Mouse (Mus musculus): Measurements from ENCODE around the gene Coa3. TPM values are rescaled to one million over a fixed set of nuclear protein-coding genes. Genes with fewer than 3 reads are reported as not detected.

Coa3 gene
- polyA plus RNA-seq, 1 experiment from 2014 or later = 193 TPM

- Histone ChIP-seq H3K4me1 (ENCODE audit: control insufficient read depth, insufficient read depth, low read length) (peaks cover 13% of the 10 kb centered on the region), H3K9ac (replicated peaks; ENCODE audit: low read length) (0 out of 2 replicates have a peak overlapping the region, but pooled peaks have one; percentile 49), H3K4me2 (ENCODE audit: low read depth, low read length) (no peak overlapping the region), H3K36me3 (replicated peaks; ENCODE audit: control insufficient read depth, insufficient read depth, low read depth, low read length) (no peaks in the 10 kb centered on the region), H3K27me3 (ENCODE audit: control insufficient read depth, insufficient read depth, low read length) (no peaks in the 10 kb centered on the region), H3K4me3 (ENCODE audit: low read depth, low read length) (no peak overlapping the region), H3K27ac (replicated peaks; ENCODE audit: low read depth, low read length) (peak overlapping the region; percentile 89), H3K9me3 (replicated peaks; ENCODE audit: control insufficient read depth, low read length) (no peaks in the 10 kb centered on the region)
- ATAC-seq (replicated peaks; ENCODE audit: insufficient number of reproducible peaks, low FRiP score, low TSS enrichment, low read depth) (peak; percentile 55; the same call in 1 of the 2 replicates), DNase-seq (ENCODE audit: low spot score) (peak; percentile 54)
- 47% methylated on average over 6 of the region's 6 CpGs for WGBS
These were observed 46.7 kb downstream of the Coa3 start for GRCm38 (mm10) chr11:101232010-101232839.

GRCm38 (mm10) chr11:101230991-101231871, 47.7 kb downstream of the Coa3 start:
- no peaks in the 10 kb centered on the region for H3K27me3 ChIP-seq (ENCODE audit: control insufficient read depth, insufficient read depth, low read length)
- WGBS = 7% methylated on average over 18 of the region's 18 CpGs
- H3K9ac ChIP-seq (replicated peaks; ENCODE audit: low read length) = peak overlapping the region; percentile 49
- no peak for ATAC-seq (replicated peaks; ENCODE audit: insufficient number of reproducible peaks, low FRiP score, low TSS enrichment, low read depth)
- H3K4me1 ChIP-seq (ENCODE audit: control insufficient read depth, insufficient read depth, low read length) = peaks cover 13% of the 10 kb centered on the region
- no peak overlapping the region for H3K4me3 ChIP-seq (ENCODE audit: low read depth, low read length)
- H3K36me3 ChIP-seq (replicated peaks; ENCODE audit: control insufficient read depth, insufficient read depth, low read depth, low read length) = no peaks in the 10 kb centered on the region
- peak overlapping the region; percentile 24 for H3K4me2 ChIP-seq (ENCODE audit: low read depth, low read length)
- H3K9me3 ChIP-seq (replicated peaks; ENCODE audit: control insufficient read depth, low read length) = no peaks in the 10 kb centered on the region
- peak; percentile 49 for DNase-seq (ENCODE audit: low spot score)
- peak overlapping the region; percentile 89 for H3K27ac ChIP-seq (replicated peaks; ENCODE audit: low read depth, low read length)

- Histone ChIP-seq H3K4me2 (ENCODE audit: low read depth, low read length) (peak overlapping the region; percentile 24; the same call in 1 of the 2 replicates), H3K4me1 (ENCODE audit: control insufficient read depth, insufficient read depth, low read length) (peaks cover 13% of the 10 kb centered on the region), H3K36me3 (replicated peaks; ENCODE audit: control insufficient read depth, insufficient read depth, low read depth, low read length) (no peaks in the 10 kb centered on the region), H3K4me3 (ENCODE audit: low read depth, low read length) (no peak overlapping the region), H3K9ac (replicated peaks; ENCODE audit: low read length) (no peak overlapping the region; the same call in 1 of the 2 replicates), H3K27ac (replicated peaks; ENCODE audit: low read depth, low read length) (peak overlapping the region; percentile 89), H3K9me3 (replicated peaks; ENCODE audit: control insufficient read depth, low read length) (no peaks in the 10 kb centered on the region), H3K27me3 (ENCODE audit: control insufficient read depth, insufficient read depth, low read length) (no peaks in the 10 kb centered on the region)
- 15% methylated on average over 5 of the region's 5 CpGs for WGBS
- no peak for ATAC-seq (replicated peaks; ENCODE audit: insufficient number of reproducible peaks, low FRiP score, low TSS enrichment, low read depth)
- peak; percentile 60 for DNase-seq (ENCODE audit: low spot score)
These were observed 48.4 kb downstream of the Coa3 start for GRCm38 (mm10) chr11:101230526-101230925.

- Histone ChIP-seq H3K36me3 (replicated peaks; ENCODE audit: control insufficient read depth, insufficient read depth, low read depth, low read length) (no peaks in the 10 kb centered on the region), H3K27me3 (ENCODE audit: control insufficient read depth, insufficient read depth, low read length) (no peaks in the 10 kb centered on the region), H3K4me1 (ENCODE audit: control insufficient read depth, insufficient read depth, low read length) (peaks cover 13% of the 10 kb centered on the region), H3K9me3 (replicated peaks; ENCODE audit: control insufficient read depth, low read length) (no peaks in the 10 kb centered on the region), H3K27ac (replicated peaks; ENCODE audit: low read depth, low read length) (peak overlapping the region; percentile 49; the same call in 1 of the 2 replicates), H3K9ac (replicated peaks; ENCODE audit: low read length) (peak overlapping the region; percentile 7; the same call in 1 of the 2 replicates), H3K4me3 (ENCODE audit: low read depth, low read length) (no peak overlapping the region), H3K4me2 (ENCODE audit: low read depth, low read length) (no peak overlapping the region)
- DNase-seq (ENCODE audit: low spot score) = no peak
- 18% methylated on average over 2 of the region's 2 CpGs for WGBS
- ATAC-seq (replicated peaks; ENCODE audit: insufficient number of reproducible peaks, low FRiP score, low TSS enrichment, low read depth) = no peak
These were observed 48.8 kb downstream of the Coa3 start for GRCm38 (mm10) chr11:101230061-101230511.

GRCm38 (mm10) chr11:101229361-101229900, 49.5 kb downstream of the Coa3 start:
- Histone ChIP-seq H3K4me3 (ENCODE audit: low read depth, low read length) (no peak overlapping the region), H3K9ac (replicated peaks; ENCODE audit: low read length) (no peak overlapping the region), H3K27me3 (ENCODE audit: control insufficient read depth, insufficient read depth, low read length) (no peaks in the 10 kb centered on the region), H3K27ac (replicated peaks; ENCODE audit: low read depth, low read length) (no peak overlapping the region), H3K36me3 (replicated peaks; ENCODE audit: control insufficient read depth, insufficient read depth, low read depth, low read length) (no peaks in the 10 kb centered on the region), H3K9me3 (replicated peaks; ENCODE audit: control insufficient read depth, low read length) (no peaks in the 10 kb centered on the region), H3K4me2 (ENCODE audit: low read depth, low read length) (no peak overlapping the region), H3K4me1 (ENCODE audit: control insufficient read depth, insufficient read depth, low read length) (peaks cover 13% of the 10 kb centered on the region)
- ATAC-seq (replicated peaks; ENCODE audit: insufficient number of reproducible peaks, low FRiP score, low TSS enrichment, low read depth) (no peak), DNase-seq (ENCODE audit: low spot score) (no peak)
- 35% methylated on average over 8 of the region's 8 CpGs for WGBS

Other genes with a start within 250 kb of the Coa3 start
- gene Naglu, start 209.1 kb downstream of the Coa3 start, polyA plus RNA-seq (2014; fragmentation: Nextera tagmentation; extraction: Ambion mirVana) = 3.5 and 5.9 TPM in 2 replicates
- not detected in 2 replicates for gene Hsd17b1, start 200.7 kb downstream of the Coa3 start, polyA plus RNA-seq (2014; fragmentation: Nextera tagmentation; extraction: Ambion mirVana)
- 44.9 and 58.1 TPM in 2 replicates for gene Coasy, start 196.5 kb downstream of the Coa3 start, polyA plus RNA-seq (2014; fragmentation: Nextera tagmentation; extraction: Ambion mirVana)
- 45.7 and 47.9 TPM in 2 replicates for gene Mlx, start 191.8 kb downstream of the Coa3 start, polyA plus RNA-seq (2014; fragmentation: Nextera tagmentation; extraction: Ambion mirVana)
- 61.2 and 62.4 TPM in 2 replicates for gene Psmc3ip, start 183.7 kb downstream of the Coa3 start, polyA plus RNA-seq (2014; fragmentation: Nextera tagmentation; extraction: Ambion mirVana)
- 10.7 and 12.7 TPM in 2 replicates for gene Retreg3, start 159.2 kb downstream of the Coa3 start, polyA plus RNA-seq (2014; fragmentation: Nextera tagmentation; extraction: Ambion mirVana)
- 91.6 and 98.4 TPM in 2 replicates for gene Tubg1, start 159.2 kb downstream of the Coa3 start, polyA plus RNA-seq (2014; fragmentation: Nextera tagmentation; extraction: Ambion mirVana)
- gene Tubg2, start 123.2 kb downstream of the Coa3 start, polyA plus RNA-seq (2014; fragmentation: Nextera tagmentation; extraction: Ambion mirVana) = 7.8 and 8.0 TPM in 2 replicates
- 0.28 and 0.39 TPM in 2 replicates for gene Cntnap1, start 108.6 kb downstream of the Coa3 start, polyA plus RNA-seq (2014; fragmentation: Nextera tagmentation; extraction: Ambion mirVana)
- gene Plekhh3, start 107.8 kb downstream of the Coa3 start, polyA plus RNA-seq (2014; fragmentation: Nextera tagmentation; extraction: Ambion mirVana) = 3.7 and 5.3 TPM in 2 replicates
- gene Ccr10, start 103.7 kb downstream of the Coa3 start, polyA plus RNA-seq (2014; fragmentation: Nextera tagmentation; extraction: Ambion mirVana) = 0.20 TPM in 1 of 2 replicates, not detected in the other
- gene Ezh1, start 52.7 kb downstream of the Coa3 start, polyA plus RNA-seq (2014; fragmentation: Nextera tagmentation; extraction: Ambion mirVana) = 11.6 and 12.4 TPM in 2 replicates
- gene Ramp2, start 33.1 kb downstream of the Coa3 start, polyA plus RNA-seq (2014; fragmentation: Nextera tagmentation; extraction: Ambion mirVana) = 64.8 and 69.3 TPM in 2 replicates
- gene Vps25, start 25.4 kb downstream of the Coa3 start, polyA plus RNA-seq (2014; fragmentation: Nextera tagmentation; extraction: Ambion mirVana) = 114 and 117 TPM in 2 replicates
- gene Wnk4, start 18.5 kb downstream of the Coa3 start, polyA plus RNA-seq (2014; fragmentation: Nextera tagmentation; extraction: Ambion mirVana) = 2.4 and 3.5 TPM in 2 replicates
- gene Cntd1, start 102 bp downstream of the Coa3 start, polyA plus RNA-seq (2014; fragmentation: Nextera tagmentation; extraction: Ambion mirVana) = 1.6 and 1.8 TPM in 2 replicates
- gene Becn1, start 23.2 kb upstream of the Coa3 start, polyA plus RNA-seq (2014; fragmentation: Nextera tagmentation; extraction: Ambion mirVana) = 158 and 160 TPM in 2 replicates
- 150 and 154 TPM in 2 replicates for gene Psme3, start 37.1 kb upstream of the Coa3 start, polyA plus RNA-seq (2014; fragmentation: Nextera tagmentation; extraction: Ambion mirVana)
- gene Aoc2, start 45.9 kb upstream of the Coa3 start, polyA plus RNA-seq (2014; fragmentation: Nextera tagmentation; extraction: Ambion mirVana) = 1.2 TPM in 2 replicates
- gene Aoc3, start 51.5 kb upstream of the Coa3 start, polyA plus RNA-seq (2014; fragmentation: Nextera tagmentation; extraction: Ambion mirVana) = 0.04 TPM in 1 of 2 replicates, not detected in the other
- gene G6pc, start 88.4 kb upstream of the Coa3 start, polyA plus RNA-seq (2014; fragmentation: Nextera tagmentation; extraction: Ambion mirVana) = not detected in 2 replicates
- 89.6 and 90.9 TPM in 2 replicates for gene Aarsd1, start 138.5 kb upstream of the Coa3 start, polyA plus RNA-seq (2014; fragmentation: Nextera tagmentation; extraction: Ambion mirVana)
- gene Gm27029, start 145.7 kb upstream of the Coa3 start, polyA plus RNA-seq (2014; fragmentation: Nextera tagmentation; extraction: Ambion mirVana) = 10.1 and 12.8 TPM in 2 replicates
- gene Rundc1, start 146.0 kb upstream of the Coa3 start, polyA plus RNA-seq (2014; fragmentation: Nextera tagmentation; extraction: Ambion mirVana) = 10.4 and 11.8 TPM in 2 replicates
- 3.5 and 3.9 TPM in 2 replicates for gene Ptges3l, start 146.2 kb upstream of the Coa3 start, polyA plus RNA-seq (2014; fragmentation: Nextera tagmentation; extraction: Ambion mirVana)
- gene Rpl27, start 163.2 kb upstream of the Coa3 start, polyA plus RNA-seq (2014; fragmentation: Nextera tagmentation; extraction: Ambion mirVana) = 432 and 435 TPM in 2 replicates
- 2.4 and 2.7 TPM in 2 replicates for gene Ifi35, start 169.3 kb upstream of the Coa3 start, polyA plus RNA-seq (2014; fragmentation: Nextera tagmentation; extraction: Ambion mirVana)
- 9.4 and 10.2 TPM in 2 replicates for gene Rnd2, start 185.9 kb upstream of the Coa3 start, polyA plus RNA-seq (2014; fragmentation: Nextera tagmentation; extraction: Ambion mirVana)
- gene Vat1, start 187.1 kb upstream of the Coa3 start, polyA plus RNA-seq (2014; fragmentation: Nextera tagmentation; extraction: Ambion mirVana) = 20.9 and 24.6 TPM in 2 replicates